Mouse (Mus musculus) heart, postnatal 4 days (tissue): ENCODE measurements around the gene Sar1a. TPM values are rescaled to one million over a fixed set of nuclear protein-coding genes. Genes with fewer than 3 reads are reported as not detected.

Experiments
- DNase-seq: peaks from one replicate; pipeline ENCODE4 v3.0.0; 2021
- total RNA-seq, 2 experiments: library from RNA; stranded (reverse); gene quantifications; 2 replicates each; pipeline ENCODE4 v1.2.3; 2021

Gene Sar1a
- 100 to 1,000 TPM; 151 to 153 TPM for total RNA-seq

- peak; percentile 98 for DNase-seq
Observed at GRCm38 (mm10) chr10:61680015-61680913, at the start of gene Sar1a. Sar1a (plus strand) TSS chr10:61680299.

- no peak for DNase-seq
Observed at GRCm38 (mm10) chr10:61632445-61632844, 47.7 kb upstream of the Sar1a start.

GRCm38 (mm10) chr10:61637055-61637454 is 43.0 kb upstream of the Sar1a start:
- no peak for DNase-seq

- DNase-seq, result no peak
Observed at GRCm38 (mm10) chr10:61640363-61640762, 39.7 kb upstream of the Sar1a start.

GRCm38 (mm10) chr10:61646557-61646956 is 33.5 kb upstream of the Sar1a start:
- no peak for DNase-seq

- DNase-seq, result peak; percentile 89
Observed at GRCm38 (mm10) chr10:61647790-61648736, 32.0 kb upstream of the Sar1a start, which contains the start of gene Ppa1. Ppa1 (plus strand) TSS chr10:61648552.

- peak; percentile 14 for DNase-seq
Observed at GRCm38 (mm10) chr10:61648737-61649645, 31.1 kb upstream of the Sar1a start.

- no peak for DNase-seq
Observed at GRCm38 (mm10) chr10:61654105-61654504, 26.0 kb upstream of the Sar1a start.

- DNase-seq, result no peak
Observed at GRCm38 (mm10) chr10:61654691-61655090, 25.4 kb upstream of the Sar1a start.

GRCm38 (mm10) chr10:61655188-61655587 is 24.9 kb upstream of the Sar1a start:
- no peak for DNase-seq

GRCm38 (mm10) chr10:61656928-61657882 is 22.9 kb upstream of the Sar1a start:
- no peak for DNase-seq

- DNase-seq, result peak; percentile 51
Observed at GRCm38 (mm10) chr10:61657985-61658384, 22.1 kb upstream of the Sar1a start.

- DNase-seq, result peak; percentile 9
Observed at GRCm38 (mm10) chr10:61661887-61662286, 18.2 kb upstream of the Sar1a start.

- DNase-seq, result no peak
Observed at GRCm38 (mm10) chr10:61662391-61662988, 17.6 kb upstream of the Sar1a start.

GRCm38 (mm10) chr10:61665111-61665510 is 15.0 kb upstream of the Sar1a start:
- no peak for DNase-seq

GRCm38 (mm10) chr10:61665651-61666050 is 14.4 kb upstream of the Sar1a start:
- no peak for DNase-seq

- no peak for DNase-seq
Observed at GRCm38 (mm10) chr10:61669289-61669688, 10.8 kb upstream of the Sar1a start.

- no peak for DNase-seq
Observed at GRCm38 (mm10) chr10:61669896-61670295, 10.2 kb upstream of the Sar1a start.

GRCm38 (mm10) chr10:61670758-61671157 is 9.3 kb upstream of the Sar1a start:
- no peak for DNase-seq

GRCm38 (mm10) chr10:61675935-61676334 is 4.2 kb upstream of the Sar1a start:
- no peak for DNase-seq
